Mouse (Mus musculus) small intestine, adult 2 months (tissue): ENCODE data around the gene Castor1. TPM values are rescaled to one million over a fixed set of nuclear protein-coding genes. Genes with fewer than 3 reads are reported as not detected.
"Not testable (repeated sequence)": the region's sequence is repeated elsewhere in the genome, so short reads cannot be mapped to it uniquely, and the experiment has no call there.

Experiments
- H3K27ac ChIP-seq: fragments of 200-500 bp; 2 replicates; pipeline ENCODE4 v1.5.1; 2012; ENCODE audit warnings: low read depth, low read length, control low read depth, inconsistent platforms; ENCODE audit not compliant: insufficient read depth
- H3K27me3 ChIP-seq: fragments of 200-500 bp; 2 replicates; pipeline ENCODE4 v1.6.1; 2012; ENCODE audit warnings: mild to moderate bottlenecking, moderate library complexity, low read length, inconsistent platforms; ENCODE audit not compliant: control insufficient read depth, insufficient read depth
- H3K36me3 ChIP-seq: fragments of 200-500 bp; 2 replicates; pipeline ENCODE4 v1.6.1; 2012; ENCODE audit warnings: mild to moderate bottlenecking, low read length, control low read depth, inconsistent platforms; ENCODE audit not compliant: control insufficient read depth, insufficient read depth
- H3K4me1 ChIP-seq: fragments of 200-500 bp; 2 replicates; pipeline ENCODE4 v1.6.1; 2012; ENCODE audit warnings: low read length, inconsistent platforms, mixed read lengths; ENCODE audit not compliant: control insufficient read depth, insufficient read depth, insufficient read length
- H3K4me3 ChIP-seq: fragments of 200-500 bp; 2 replicates; pipeline ENCODE4 v1.5.1; 2012; ENCODE audit warnings: low read depth, mild to moderate bottlenecking, control low read depth, inconsistent platforms, low read length, moderate library complexity
- CTCF ChIP-seq: fragments of 200-500 bp; IDR thresholded peaks from 2 replicates; pipeline ENCODE4 v1.5.1; 2012; ENCODE audit warnings: low read depth, mild to moderate bottlenecking, control low read depth, inconsistent platforms, low read length, moderate library complexity, mixed read lengths; ENCODE audit not compliant: insufficient replicate concordance, insufficient read length; ENCODE audit errors: extremely low read depth
- POLR2A ChIP-seq: fragments of 200-500 bp; IDR thresholded peaks from 2 replicates; pipeline ENCODE4 v1.6.1; 2012; ENCODE audit warnings: low read depth, mild to moderate bottlenecking, control low read depth, inconsistent platforms, low read length, moderate library complexity
- WGBS: fragments of 180-500 bp; shearing (Covaris S2); methylation state at CpG from one replicate; pipeline ENCODE4 v1.1.7; 2018; 5-methylcytosine and 5-hydroxymethylcytosine counted together
- polyA plus RNA-seq: library from polyadenylated mRNA; depleted of rRNA; stranded (reverse); fragments of >200 nt; gene quantifications from 2 replicates; pipeline ENCODE4 v1.2.3, GENCODE M21; 2012; rRNA removed

The Castor1 gene
- polyA plus RNA-seq, result 2.6 and 2.7 TPM in 2 replicates

DNA sequence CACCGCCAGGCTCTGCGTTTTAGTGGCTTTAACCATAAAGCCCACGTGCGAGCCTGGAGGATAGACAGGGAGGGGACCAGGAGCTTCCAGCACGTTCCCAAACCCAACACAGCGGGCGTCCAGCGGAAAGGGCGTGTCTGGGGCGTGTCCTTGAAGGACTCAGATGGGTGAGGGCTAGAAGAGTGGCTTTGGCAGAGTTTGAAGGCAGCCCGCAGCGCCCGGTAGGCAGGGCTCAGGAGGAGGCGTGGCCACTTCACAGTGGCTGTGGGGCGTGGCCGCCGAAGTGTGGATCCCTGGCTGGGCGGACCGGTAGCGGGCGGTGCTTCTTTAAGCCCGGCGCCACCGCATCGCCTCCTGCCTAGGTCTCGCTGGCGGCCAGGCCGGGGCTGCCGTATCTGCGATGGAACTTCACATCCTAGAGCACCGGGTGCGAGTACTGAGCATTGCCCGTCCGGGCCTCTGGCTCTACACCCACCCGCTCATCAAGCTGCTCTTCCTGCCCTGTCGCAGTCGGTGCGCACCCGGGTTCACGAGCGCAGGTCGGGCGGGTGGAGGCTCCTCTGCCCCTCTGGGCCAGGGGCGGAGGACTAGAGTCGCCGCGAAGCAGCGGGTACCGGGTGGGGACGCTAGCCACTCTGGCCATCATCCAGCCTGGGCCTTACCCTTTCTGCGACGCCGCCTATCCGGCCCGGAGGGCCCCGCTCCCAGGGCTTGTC is at the start of gene Castor1:
Gene Castor1, plus strand, starts transcription at position 312 of the 716 bp plus-strand sequence.
- H3K27ac ChIP-seq, result peak within 1 kb of the TSS; percentile 44; the same call in 1 of the 2 replicates
- H3K27me3 ChIP-seq, result no peaks in the 10 kb centered on the region
- WGBS, result 2% methylated on average over 56 of the region's 56 CpGs

GRCm38 (mm10) chr11:4174586-4174985 is 43.4 kb upstream of the Castor1 start:
- 71% methylated on average over 5 of the region's 5 CpGs for WGBS
- Histone ChIP-seq H3K27ac (no peak overlapping the region), H3K36me3 (peaks cover 95% of the 10 kb centered on the region), H3K4me3 (no peak overlapping the region), H3K4me1 (no peaks in the 10 kb centered on the region), H3K27me3 (no peaks in the 10 kb centered on the region)
- no peak for TF ChIP-seq CTCF
- TF ChIP-seq POLR2A, result no peak

More for the DNA sequence above, at the start of gene Castor1:
- H3K4me3 ChIP-seq, result peak within 1 kb of the TSS; percentile 70
- H3K4me1 ChIP-seq, result peaks cover 7% of the 10 kb centered on the region
- no peak for TF ChIP-seq POLR2A
- peak; percentile 5; the same call in 1 of the 2 replicates for TF ChIP-seq CTCF
- H3K36me3 ChIP-seq, result peaks cover 24% of the 10 kb centered on the region

- H3K4me3 ChIP-seq, result no peak overlapping the region
- no peak overlapping the region for H3K27ac ChIP-seq
- TF ChIP-seq POLR2A (no peak), CTCF (no peak)
- 79% methylated on average over 4 of the region's 4 CpGs for WGBS
- H3K27me3 ChIP-seq, result no peaks in the 10 kb centered on the region
- H3K4me1 ChIP-seq, result no peaks in the 10 kb centered on the region
- H3K36me3 ChIP-seq, result peaks cover 89% of the 10 kb centered on the region
These were observed 40.3 kb upstream of the Castor1 start for GRCm38 (mm10) chr11:4177716-4178115.

DNA sequence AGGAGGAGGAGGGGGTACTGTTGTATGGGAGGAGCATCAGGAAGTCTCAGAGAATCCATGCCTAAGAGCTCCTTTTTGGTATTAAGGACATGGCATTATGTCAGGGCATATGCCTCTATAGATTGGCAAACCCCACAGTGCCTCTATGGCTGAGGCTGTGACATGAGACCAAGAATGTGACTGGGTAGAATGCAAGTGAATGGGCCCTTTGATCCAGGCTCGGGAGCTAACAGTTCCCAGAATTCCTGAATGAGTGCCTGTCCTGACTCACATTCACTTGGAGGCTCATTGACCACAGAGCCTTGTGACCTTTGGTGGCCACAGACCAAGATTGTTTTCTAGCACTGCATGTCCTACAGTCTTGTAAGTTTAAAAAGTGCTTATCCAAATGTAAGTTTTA is 36.0 kb upstream of the Castor1 start:
- WGBS, result 56% methylated on average over 1 of the region's 1 CpGs
- H3K4me1 ChIP-seq, result no peaks in the 10 kb centered on the region
- TF ChIP-seq CTCF (no peak), POLR2A (no peak)
- H3K4me3 ChIP-seq, result no peak overlapping the region
- H3K27ac ChIP-seq, result no peak overlapping the region
- peaks cover 46% of the 10 kb centered on the region for H3K36me3 ChIP-seq
- no peaks in the 10 kb centered on the region for H3K27me3 ChIP-seq

DNA sequence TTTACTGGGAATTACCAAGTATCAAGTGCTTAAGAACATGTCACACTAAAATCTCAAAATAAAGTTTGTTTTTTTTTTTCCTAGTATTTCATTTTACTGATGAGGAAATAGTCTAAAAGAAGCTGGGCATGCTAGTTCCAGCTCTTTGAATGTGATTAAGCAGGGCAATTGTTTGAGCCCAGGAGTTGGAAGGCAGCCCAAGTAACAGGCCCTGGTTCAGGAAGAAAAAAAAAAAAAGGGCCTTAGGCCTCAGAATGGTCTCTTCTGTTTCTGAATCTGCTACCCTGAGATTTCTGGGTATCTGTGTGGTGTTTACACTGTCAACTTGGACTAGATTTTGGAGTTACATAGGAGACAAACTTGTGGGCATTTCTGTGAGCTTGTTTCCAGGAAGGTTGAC is 34.5 kb upstream of the Castor1 start:
- no peak overlapping the region for H3K4me3 ChIP-seq
- peaks cover 5% of the 10 kb centered on the region; the same call in 1 of the 2 replicates for H3K4me1 ChIP-seq
- no peaks in the 10 kb centered on the region for H3K27me3 ChIP-seq
- no peak for TF ChIP-seq CTCF
- TF ChIP-seq POLR2A, result no peak
- H3K27ac ChIP-seq, result no peak overlapping the region
- peaks cover 32% of the 10 kb centered on the region for H3K36me3 ChIP-seq

DNA sequence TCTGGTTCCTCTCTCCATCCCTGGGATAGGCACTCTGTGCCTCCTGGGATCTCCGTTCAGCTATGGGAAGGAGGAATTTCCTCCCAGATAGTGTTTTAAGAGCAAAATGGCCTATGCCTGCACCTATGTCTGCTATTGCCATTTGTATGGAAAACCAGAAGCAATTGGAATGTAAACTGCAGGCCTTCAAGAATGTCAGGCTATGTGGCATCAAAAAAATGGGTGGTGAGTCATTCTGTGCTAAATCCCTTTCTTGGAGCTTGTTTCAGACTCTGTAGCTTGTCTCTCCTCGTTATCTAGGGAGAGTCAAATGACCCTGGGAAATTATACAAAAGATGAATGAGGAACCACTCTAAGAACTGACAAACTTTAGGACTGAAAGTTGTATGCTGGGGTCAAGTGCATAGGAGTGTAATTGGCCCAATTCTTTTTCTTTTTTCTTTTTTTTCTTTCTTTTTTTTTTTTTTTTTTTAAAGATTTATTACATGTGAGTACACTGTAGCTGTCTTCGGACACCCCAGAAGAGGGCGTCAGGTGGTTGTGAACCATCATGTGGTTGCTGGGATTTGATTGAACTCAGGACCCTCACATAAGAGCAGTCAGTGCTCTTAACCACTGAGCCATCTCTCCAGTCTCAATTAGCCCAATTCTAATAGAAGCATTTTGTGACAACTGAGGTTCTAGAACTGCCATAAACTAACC is 33.6 kb upstream of the Castor1 start:
- 59% methylated on average over 4 of the region's 4 CpGs for WGBS
- H3K27me3 ChIP-seq, result no peaks in the 10 kb centered on the region
- no peak for TF ChIP-seq POLR2A
- H3K36me3 ChIP-seq, result peaks cover 24% of the 10 kb centered on the region
- no peak overlapping the region for H3K27ac ChIP-seq
- H3K4me3 ChIP-seq, result no peak overlapping the region
- peaks cover 5% of the 10 kb centered on the region; the same call in 1 of the 2 replicates for H3K4me1 ChIP-seq

GRCm38 (mm10) chr11:4185480-4185879 is 32.5 kb upstream of the Castor1 start:
- H3K4me3 ChIP-seq, result not testable (repeated sequence)
- WGBS, result 86% methylated on average over 6 of the region's 6 CpGs

More at GRCm38 (mm10) chr11:4185480-4185879, 32.5 kb upstream of the Castor1 start:
- H3K4me1 ChIP-seq, H3K27ac ChIP-seq, H3K27me3 ChIP-seq: not testable (repeated sequence)
- peaks cover 13% of the 10 kb centered on the region for H3K36me3 ChIP-seq
